Mouse (Mus musculus) spleen, adult 2 months (tissue): ENCODE data around the gene Etd. TPM values are rescaled to one million over a fixed set of nuclear protein-coding genes. Genes with fewer than 3 reads are reported as not detected.
"Not testable (repeated sequence)": the region's sequence is repeated elsewhere in the genome, so short reads cannot be mapped to it uniquely, and the experiment has no call there.

Source experiments
- DNase-seq, 2 experiments: peaks; one replicate each; pipeline versions ENCODE4 v3.0.0 to v3.0.0-alpha.2; 2012 to 2021; ENCODE audit warnings: low spot score in 2 of 2, low read depth in 1 of 2
- H3K27ac ChIP-seq: fragments of 200-500 bp; 2 replicates; pipeline ENCODE4 v1.5.1; 2012; ENCODE audit warnings: low read length, inconsistent platforms; ENCODE audit not compliant: insufficient read depth
- H3K27me3 ChIP-seq: fragments of 200-500 bp; 2 replicates; pipeline ENCODE4 v1.6.1; 2012; ENCODE audit warnings: mild to moderate bottlenecking, moderate library complexity, low read length, inconsistent platforms; ENCODE audit not compliant: control insufficient read depth, insufficient read depth
- H3K36me3 ChIP-seq: fragments of 200-500 bp; 2 replicates; pipeline ENCODE4 v1.6.1; 2012; ENCODE audit warnings: mild to moderate bottlenecking, low read length, inconsistent platforms; ENCODE audit not compliant: control insufficient read depth, insufficient read depth
- H3K4me1 ChIP-seq: fragments of 200-500 bp; 2 replicates; pipeline ENCODE4 v1.6.1; 2011; ENCODE audit warnings: inconsistent platforms; ENCODE audit not compliant: control insufficient read depth, insufficient read depth, insufficient read length
- H3K4me3 ChIP-seq: fragments of 200-500 bp; 2 replicates; pipeline ENCODE4 v1.5.1; 2011; ENCODE audit warnings: mild to moderate bottlenecking, inconsistent platforms; ENCODE audit not compliant: insufficient read depth, insufficient read length; ENCODE audit errors: extremely low read depth
- CTCF ChIP-seq: fragments of 200-500 bp; IDR thresholded peaks from 2 replicates; pipeline ENCODE4 v1.5.1; 2011; ENCODE audit warnings: mild to moderate bottlenecking, inconsistent platforms; ENCODE audit not compliant: insufficient read depth, insufficient read length, insufficient replicate concordance; ENCODE audit errors: extremely low read depth
- POLR2A ChIP-seq: fragments of 200-500 bp; IDR thresholded peaks from 2 replicates; pipeline ENCODE4 v1.6.1; 2011; ENCODE audit warnings: low read depth, low read length, inconsistent platforms
- WGBS: fragments of 180-500 bp; shearing (Covaris S2); methylation state at CpG from one replicate; pipeline ENCODE4 v1.1.7; 2018; 5-methylcytosine and 5-hydroxymethylcytosine counted together
- polyA plus RNA-seq: library from polyadenylated mRNA; depleted of rRNA; stranded (reverse); fragments of >200 nt; gene quantifications from 2 replicates; pipeline ENCODE4 v1.2.3, GENCODE M21; 2012; rRNA removed

Etd gene
- polyA plus RNA-seq = not detected in 2 replicates

DNA sequence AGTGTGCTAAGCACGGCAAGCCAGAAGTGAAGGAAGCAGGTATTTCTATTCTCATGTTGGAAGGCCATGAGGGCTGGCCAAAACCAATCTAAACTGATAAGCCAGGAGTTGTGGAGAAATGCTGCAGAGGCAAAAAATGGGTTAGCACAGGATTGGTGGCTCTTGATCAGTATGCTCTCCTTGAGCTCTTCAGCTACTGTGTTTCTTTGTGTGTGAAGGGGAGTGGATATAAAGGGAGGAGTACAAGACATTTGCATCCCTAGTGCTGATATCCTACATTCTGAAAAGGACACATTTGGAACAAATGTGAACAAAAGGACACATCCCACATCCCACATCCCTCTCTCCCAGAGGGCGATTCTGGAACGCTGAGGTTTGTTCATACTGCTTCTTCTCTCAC is at the start of gene Etd:
Etd (plus strand) TSS at position 301 of the 400 bp plus-strand sequence.
- Histone ChIP-seq H3K27ac (no peak within 1 kb of the TSS), H3K36me3 (no peaks in the 10 kb centered on the region), H3K4me1 (no peaks in the 10 kb centered on the region), H3K27me3 (no peaks in the 10 kb centered on the region), H3K4me3 (no peak within 1 kb of the TSS)
- TF ChIP-seq CTCF (no peak), POLR2A (no peak)
- no peak for DNase-seq
- WGBS = 88% methylated on average over 3 of the region's 3 CpGs

DNA sequence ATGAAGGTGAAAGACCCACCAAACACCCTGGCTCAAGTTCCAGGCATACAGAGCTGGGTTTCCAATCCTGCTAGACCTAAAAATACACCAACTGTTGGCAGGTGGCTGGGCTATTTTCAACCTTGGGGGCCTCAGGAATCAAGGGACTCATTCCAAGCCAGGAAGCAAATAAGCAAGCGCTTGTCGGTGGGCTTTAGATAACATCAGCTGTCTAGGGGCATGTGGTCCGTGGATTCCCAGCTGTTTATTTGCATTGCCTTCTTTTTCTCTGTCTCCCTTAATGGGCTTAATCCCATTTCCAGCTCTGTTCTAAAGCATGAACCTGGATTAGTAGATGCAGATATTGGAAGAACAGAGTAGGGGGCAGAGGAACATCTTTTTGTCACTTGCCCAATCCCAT is 48.4 kb upstream of the Etd start:
- DNase-seq = no peak
- WGBS = 61% methylated on average over 3 of the region's 3 CpGs

DNA sequence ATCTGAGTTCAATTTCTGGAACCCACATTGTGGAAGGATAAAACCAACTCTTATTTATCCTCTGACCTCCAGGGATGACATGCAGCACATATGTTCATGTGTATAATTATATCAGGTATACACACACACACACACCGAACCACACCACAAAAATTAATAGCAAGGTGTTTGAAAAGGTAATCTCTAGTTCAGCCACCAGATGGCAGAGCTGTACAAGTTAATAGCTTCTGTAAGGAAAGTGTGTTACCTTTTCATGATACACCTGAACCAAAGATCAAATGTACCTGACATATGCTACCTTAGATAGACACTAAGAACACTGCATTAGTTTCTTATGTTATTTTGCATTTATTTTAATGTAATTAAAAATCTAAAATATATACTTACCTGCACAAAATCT is 1.8 kb upstream of the Etd start:
- no peaks in the 10 kb centered on the region for H3K27me3 ChIP-seq
- no peak for DNase-seq
- no peak for TF ChIP-seq CTCF
- no peaks in the 10 kb centered on the region for H3K4me1 ChIP-seq
- H3K27ac ChIP-seq = no peak overlapping the region
- WGBS = 68% methylated on average over 1 of the region's 1 CpGs
- no peak overlapping the region for H3K4me3 ChIP-seq
- H3K36me3 ChIP-seq = no peaks in the 10 kb centered on the region

More for the DNA sequence above, 48.4 kb upstream of the Etd start:
- no peak overlapping the region for H3K27ac ChIP-seq
- H3K36me3 ChIP-seq = no peaks in the 10 kb centered on the region
- no peaks in the 10 kb centered on the region for H3K4me1 ChIP-seq
- TF ChIP-seq POLR2A (no peak), CTCF (no peak)
- no peak overlapping the region for H3K4me3 ChIP-seq
- no peaks in the 10 kb centered on the region for H3K27me3 ChIP-seq

DNA sequence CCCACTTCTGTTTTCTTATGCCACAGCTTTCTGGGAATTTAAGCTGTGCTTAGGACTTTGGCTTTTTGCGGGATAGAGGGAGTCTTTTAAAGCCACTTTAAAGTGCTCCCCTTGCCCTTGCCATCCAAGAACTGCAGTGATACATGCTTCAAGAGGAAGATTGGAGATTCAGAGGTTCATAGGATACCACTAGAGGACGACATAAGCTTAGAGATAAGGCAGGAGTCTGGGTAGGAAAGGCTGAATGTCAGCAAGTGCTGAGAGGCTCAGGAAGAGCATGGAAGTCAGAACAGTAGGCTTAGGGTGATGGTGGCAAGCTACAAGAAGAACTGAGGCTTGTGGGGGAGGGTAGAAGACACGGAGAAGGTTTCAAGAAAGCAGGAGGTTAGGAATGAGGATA is 24.9 kb downstream of the Etd start:
- no peak for TF ChIP-seq CTCF
- no peak for TF ChIP-seq POLR2A
- 69% methylated on average over 3 of the region's 3 CpGs for whole genome bisulfite sequencing
- Histone ChIP-seq H3K27ac (no peak overlapping the region), H3K27me3 (no peaks in the 10 kb centered on the region), H3K4me1 (no peaks in the 10 kb centered on the region), H3K4me3 (no peak overlapping the region), H3K36me3 (no peaks in the 10 kb centered on the region)
- DNase-seq = no peak

DNA sequence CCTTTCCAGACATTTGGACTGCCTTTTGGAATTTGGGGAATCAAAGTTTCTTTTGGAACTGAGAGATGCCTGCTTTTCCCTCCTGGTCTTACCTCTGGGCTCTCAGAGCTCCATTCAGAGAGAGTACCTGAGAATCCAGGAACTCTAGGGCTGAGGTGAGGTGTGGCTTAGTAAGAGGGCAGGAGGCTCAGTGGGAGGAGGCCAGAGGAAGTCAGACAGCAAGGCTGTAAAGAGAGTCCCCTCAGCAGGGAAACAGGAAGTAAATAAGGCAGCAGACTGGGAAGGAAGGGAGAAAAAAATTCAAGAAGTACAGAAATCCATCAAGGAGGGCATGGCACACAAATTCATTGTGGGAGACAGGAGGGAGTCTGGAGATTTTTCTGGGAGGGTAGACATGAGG is 29.5 kb downstream of the Etd start:
- H3K4me3 ChIP-seq, DNase-seq, H3K36me3 ChIP-seq, H3K4me1 ChIP-seq, H3K27me3 ChIP-seq, H3K27ac ChIP-seq: not testable (repeated sequence)

Other genes with a start within 250 kb of the Etd start
- not detected in 2 replicates for gene Plac1, start 194.8 kb upstream of the Etd start, polyA plus RNA-seq
- 3.1 and 3.2 TPM in 2 replicates for gene Fam122b, start 165.1 kb upstream of the Etd start, polyA plus RNA-seq
- not detected in 2 replicates for gene Fam122c, start 161.5 kb upstream of the Etd start, polyA plus RNA-seq
- gene Mospd1, start 64.4 kb upstream of the Etd start, polyA plus RNA-seq = 0.31 and 0.70 TPM in 2 replicates
- gene Rtl8c, start 173.1 kb downstream of the Etd start, polyA plus RNA-seq = 16.2 and 18.7 TPM in 2 replicates
- not detected in 2 replicates for gene Gm14597, start 174.1 kb downstream of the Etd start, polyA plus RNA-seq
- 42.7 and 52.7 TPM in 2 replicates for gene Rtl8a, start 208.8 kb downstream of the Etd start, polyA plus RNA-seq
- gene Rtl8b, start 235.5 kb downstream of the Etd start, polyA plus RNA-seq = 38.2 and 50.0 TPM in 2 replicates